Mouse (Mus musculus) heart, embryonic 11.5 days (tissue): ENCODE results near the gene Brd3os. TPM values are rescaled to one million over a fixed set of nuclear protein-coding genes. Genes with fewer than 3 reads are reported as not detected.

Experiments
- ATAC-seq: fragments of 200-750 bp; cut with Nextera tagmentation; replicated peaks from 2 replicates; pipeline ENCODE4 v1.8.0; 2017; ENCODE audit warnings: moderate library complexity; ENCODE audit not compliant: insufficient number of reproducible peaks, low FRiP score, low TSS enrichment
- H3K27ac ChIP-seq: fragments of 300-500 bp; sonication (generic); 2 replicates; pipeline ENCODE4 v1.5.1; 2014; ENCODE audit warnings: mild to moderate bottlenecking, low read depth, low read length
- H3K27me3 ChIP-seq: fragments of 300-500 bp; sonication (generic); 2 replicates; pipeline ENCODE4 v1.6.1; 2014; ENCODE audit warnings: mild to moderate bottlenecking, low read length, mixed read lengths; ENCODE audit not compliant: control insufficient read depth, insufficient read depth
- H3K36me3 ChIP-seq: fragments of 300-500 bp; sonication (generic); 2 replicates; pipeline ENCODE4 v1.6.1; 2014; ENCODE audit warnings: mild to moderate bottlenecking, low read length, moderate library complexity, mixed read lengths; ENCODE audit not compliant: control insufficient read depth, insufficient read depth
- H3K4me1 ChIP-seq: fragments of 300-500 bp; sonication (generic); 2 replicates; pipeline ENCODE4 v1.6.1; 2014; ENCODE audit warnings: low read length; ENCODE audit not compliant: control insufficient read depth, insufficient read depth
- H3K4me2 ChIP-seq: fragments of 300-500 bp; sonication (generic); 2 replicates; pipeline ENCODE4 v1.6.1; 2014; ENCODE audit warnings: mild to moderate bottlenecking, moderate library complexity
- H3K4me3 ChIP-seq: fragments of 300-500 bp; sonication (generic); 2 replicates; pipeline ENCODE4 v1.5.1; 2014; ENCODE audit warnings: low read depth, low read length
- H3K9ac ChIP-seq: fragments of 300-500 bp; sonication (generic); 2 replicates; pipeline ENCODE4 v1.6.1; 2014; ENCODE audit warnings: mild to moderate bottlenecking, low read depth, low read length, moderate library complexity
- H3K9me3 ChIP-seq: fragments of 300-500 bp; sonication (generic); replicated peaks from 2 replicates; pipeline ENCODE4 v1.6.1; 2016; ENCODE audit warnings: low read length; ENCODE audit not compliant: control insufficient read depth
- whole genome bisulfite sequencing: fragments of 180-500 bp; shearing (Covaris S2); extraction: QIAGEN DNeasy Blood & Tissue Kit; methylation state at CpG from one replicate; pipeline ENCODE4 v1.1.7; 2014; ENCODE audit not compliant: insufficient replicate concordance; 5-methylcytosine and 5-hydroxymethylcytosine counted together
- polyA plus RNA-seq: library from polyadenylated mRNA; unstranded; fragments of >200 nt; fragmentation: Nextera tagmentation; extraction: Ambion mirVana; gene quantifications from 2 replicates; pipeline ENCODE4 v1.2.1, GENCODE M21; 2014

Brd3os gene
- polyA plus RNA-seq, 1 experiment from 2014 or later = 3.1 TPM

GRCm38 (mm10) chr2:27476303-27477192, 34.4 kb downstream of the Brd3os start:
- Histone ChIP-seq H3K27ac (peak overlapping the region; percentile 95), H3K4me1 (peaks cover 30% of the 10 kb centered on the region), H3K27me3 (no peaks in the 10 kb centered on the region), H3K9me3 (no peaks in the 10 kb centered on the region), H3K36me3 (no peaks in the 10 kb centered on the region), H3K9ac (peak overlapping the region; percentile 76), H3K4me3 (peak overlapping the region; percentile 98), H3K4me2 (peak overlapping the region; percentile 93)
- WGBS = 31% methylated on average over 11 of the region's 11 CpGs
- no peak for ATAC-seq

GRCm38 (mm10) chr2:27479821-27480220, 37.7 kb downstream of the Brd3os start:
- Histone ChIP-seq H3K27me3 (no peaks in the 10 kb centered on the region), H3K4me3 (no peak overlapping the region), H3K9me3 (no peaks in the 10 kb centered on the region), H3K9ac (no peak overlapping the region), H3K27ac (no peak overlapping the region), H3K4me1 (peaks cover 5% of the 10 kb centered on the region; the same call in 1 of the 2 replicates), H3K36me3 (no peaks in the 10 kb centered on the region), H3K4me2 (no peak overlapping the region)
- whole genome bisulfite sequencing = 57% methylated on average over 4 of the region's 4 CpGs
- ATAC-seq = no peak

GRCm38 (mm10) chr2:27480367-27480766, 38.2 kb downstream of the Brd3os start:
- H3K36me3 ChIP-seq = no peaks in the 10 kb centered on the region
- H3K27ac ChIP-seq = no peak overlapping the region
- no peak overlapping the region for H3K9ac ChIP-seq
- 74% methylated on average over 4 of the region's 4 CpGs for WGBS
- H3K4me1 ChIP-seq = peaks cover 5% of the 10 kb centered on the region; the same call in 1 of the 2 replicates
- no peaks in the 10 kb centered on the region for H3K27me3 ChIP-seq
- H3K4me3 ChIP-seq = no peak overlapping the region
- no peak overlapping the region for H3K4me2 ChIP-seq
- no peak for ATAC-seq
- H3K9me3 ChIP-seq = no peaks in the 10 kb centered on the region

- no peak overlapping the region for H3K4me3 ChIP-seq
- H3K27me3 ChIP-seq = no peaks in the 10 kb centered on the region
- no peak overlapping the region for H3K9ac ChIP-seq
- no peak overlapping the region for H3K4me2 ChIP-seq
- ATAC-seq = no peak
- no peaks in the 10 kb centered on the region for H3K36me3 ChIP-seq
- no peaks in the 10 kb centered on the region for H3K9me3 ChIP-seq
- no peaks in the 10 kb centered on the region for H3K4me1 ChIP-seq
- 77% methylated on average over 7 of the region's 7 CpGs for WGBS
- H3K27ac ChIP-seq = no peak overlapping the region
Measured at GRCm38 (mm10) chr2:27482265-27482861, 40.2 kb downstream of the Brd3os start.

- ATAC-seq = no peak
- Histone ChIP-seq H3K27ac (no peak overlapping the region), H3K9me3 (no peaks in the 10 kb centered on the region), H3K4me2 (no peak overlapping the region), H3K4me3 (no peak overlapping the region), H3K27me3 (no peaks in the 10 kb centered on the region), H3K36me3 (no peaks in the 10 kb centered on the region), H3K9ac (no peak overlapping the region), H3K4me1 (no peaks in the 10 kb centered on the region)
- WGBS = 55% methylated on average over 4 of the region's 4 CpGs
Measured at GRCm38 (mm10) chr2:27486725-27487124, 44.6 kb downstream of the Brd3os start.

- 66% methylated on average over 3 of the region's 4 CpGs for WGBS
- H3K27ac ChIP-seq = no peak overlapping the region
- no peak for ATAC-seq
Measured at GRCm38 (mm10) chr2:27487336-27488049, 45.4 kb downstream of the Brd3os start.

GRCm38 (mm10) chr2:27488362-27488761, 46.2 kb downstream of the Brd3os start:
- Histone ChIP-seq H3K36me3 (no peaks in the 10 kb centered on the region), H3K4me1 (no peaks in the 10 kb centered on the region), H3K9ac (no peak overlapping the region), H3K27me3 (no peaks in the 10 kb centered on the region), H3K4me3 (no peak overlapping the region), H3K9me3 (no peaks in the 10 kb centered on the region), H3K27ac (no peak overlapping the region), H3K4me2 (no peak overlapping the region)
- 84% methylated on average over 1 of the region's 1 CpGs for WGBS
- ATAC-seq = no peak

More at GRCm38 (mm10) chr2:27487336-27488049, 45.4 kb downstream of the Brd3os start:
- Histone ChIP-seq H3K4me1 (no peaks in the 10 kb centered on the region), H3K27me3 (no peaks in the 10 kb centered on the region), H3K4me2 (no peak overlapping the region), H3K9me3 (no peaks in the 10 kb centered on the region), H3K36me3 (no peaks in the 10 kb centered on the region), H3K4me3 (no peak overlapping the region), H3K9ac (no peak overlapping the region)

- no peak overlapping the region for H3K9ac ChIP-seq
- H3K4me1 ChIP-seq = no peaks in the 10 kb centered on the region
- WGBS = 64% methylated on average over 2 of the region's 2 CpGs
- H3K9me3 ChIP-seq = no peaks in the 10 kb centered on the region
- no peaks in the 10 kb centered on the region for H3K36me3 ChIP-seq
- H3K27ac ChIP-seq = no peak overlapping the region
- ATAC-seq = no peak
- H3K4me2 ChIP-seq = no peak overlapping the region
- no peaks in the 10 kb centered on the region for H3K27me3 ChIP-seq
- H3K4me3 ChIP-seq = no peak overlapping the region
Measured at GRCm38 (mm10) chr2:27490939-27491338, 48.8 kb downstream of the Brd3os start.
